Mouse (Mus musculus) heart, adult 2 months (tissue): ENCODE data around the gene Nat8f1. TPM values are rescaled to one million over a fixed set of nuclear protein-coding genes. Genes with fewer than 3 reads are reported as not detected.
"Not testable (repeated sequence)": the region's sequence is repeated elsewhere in the genome, so short reads cannot be mapped to it uniquely, and the experiment has no call there.

ENCODE experiments used
- DNase-seq, 2 experiments: peaks; one replicate each; pipeline ENCODE4 v3.0.0; 2021
- H3K27ac ChIP-seq: fragments of 200-600 bp; 2 replicates; pipeline ENCODE4 v1.8.1; 2022
- H3K27me3 ChIP-seq: fragments of 200-500 bp; 2 replicates; pipeline ENCODE4 v1.6.1; 2012; ENCODE audit warnings: mild to moderate bottlenecking, low read length, inconsistent platforms, mixed read lengths; ENCODE audit not compliant: control insufficient read depth, insufficient read depth
- H3K36me3 ChIP-seq: fragments of 200-500 bp; 2 replicates; pipeline ENCODE4 v1.6.1; 2012; ENCODE audit warnings: low read length, inconsistent platforms; ENCODE audit not compliant: control insufficient read depth, insufficient read depth
- H3K4me1 ChIP-seq: fragments of 200-500 bp; 2 replicates; pipeline ENCODE4 v1.6.1; 2011; ENCODE audit warnings: low read length; ENCODE audit not compliant: control insufficient read depth, insufficient read depth
- H3K4me3 ChIP-seq: fragments of 200-600 bp; 2 replicates; pipeline ENCODE4 v1.8.1; 2022
- H3K79me2 ChIP-seq: fragments of 200-500 bp; replicated peaks from 2 replicates; pipeline ENCODE4 v1.6.1; 2012; ENCODE audit warnings: mild to moderate bottlenecking, inconsistent platforms, low read length, moderate library complexity, mixed read lengths; ENCODE audit not compliant: control insufficient read depth, insufficient read depth
- H3K9ac ChIP-seq: fragments of 200-500 bp; 2 replicates; pipeline ENCODE4 v1.6.1; 2012; ENCODE audit warnings: low read depth, mild to moderate bottlenecking, control low read depth, inconsistent platforms, low read length, mixed read lengths
- CTCF ChIP-seq: fragments of 200-600 bp; IDR thresholded peaks from 2 replicates; pipeline ENCODE4 v1.8.1; 2022; ENCODE audit warnings: antibody characterized with exemption, mild to moderate bottlenecking, moderate library complexity
- EP300 ChIP-seq: fragments of 200-500 bp; IDR thresholded peaks from 2 replicates; pipeline ENCODE4 v1.6.1; 2011; ENCODE audit warnings: low read depth, low read length, control low read depth; ENCODE audit not compliant: insufficient read depth
- POLR2A ChIP-seq: fragments of 200-500 bp; IDR thresholded peaks from 2 replicates; pipeline ENCODE4 v1.6.1; 2011; ENCODE audit warnings: mild to moderate bottlenecking, low read depth, low read length, control low read depth; ENCODE audit not compliant: insufficient read depth
- WGBS: fragments of 180-500 bp; shearing (Covaris S2); methylation state at CpG from one replicate; pipeline ENCODE4 v1.1.7; 2018; 5-methylcytosine and 5-hydroxymethylcytosine counted together
- intact Hi-C: fragments of 180-260 bp; cut with DNase I; formaldehyde crosslinking; loops from one replicate; pipeline ENCODE4 v1.15.1; 2025
- long read RNA-seq: library from polyadenylated mRNA; stranded (forward); transcript quantifications from one replicate; pipeline ENCODE4 v2.0.0, GENCODE M21; 2021
- polyA plus RNA-seq: library from polyadenylated mRNA; depleted of rRNA; stranded (reverse); fragments of >200 nt; gene quantifications from 2 replicates; pipeline ENCODE4 v1.2.3, GENCODE M21; 2012; rRNA removed
- total RNA-seq, 2 experiments: library from RNA; stranded (reverse); gene quantifications; 2 replicates each; pipeline ENCODE4 v1.2.3; 2021

Nat8f1 gene
- total RNA-seq (1 to 10 TPM; 2.0 to 2.1 TPM), polyA plus RNA-seq (5.1 and 6.1 TPM in 2 replicates)
- long read RNA-seq, partial matches to known transcripts: 1 of 2 reads
- long read RNA-seq, other reads (novel, unspliced or antisense): 0 of 2 reads

DNA sequence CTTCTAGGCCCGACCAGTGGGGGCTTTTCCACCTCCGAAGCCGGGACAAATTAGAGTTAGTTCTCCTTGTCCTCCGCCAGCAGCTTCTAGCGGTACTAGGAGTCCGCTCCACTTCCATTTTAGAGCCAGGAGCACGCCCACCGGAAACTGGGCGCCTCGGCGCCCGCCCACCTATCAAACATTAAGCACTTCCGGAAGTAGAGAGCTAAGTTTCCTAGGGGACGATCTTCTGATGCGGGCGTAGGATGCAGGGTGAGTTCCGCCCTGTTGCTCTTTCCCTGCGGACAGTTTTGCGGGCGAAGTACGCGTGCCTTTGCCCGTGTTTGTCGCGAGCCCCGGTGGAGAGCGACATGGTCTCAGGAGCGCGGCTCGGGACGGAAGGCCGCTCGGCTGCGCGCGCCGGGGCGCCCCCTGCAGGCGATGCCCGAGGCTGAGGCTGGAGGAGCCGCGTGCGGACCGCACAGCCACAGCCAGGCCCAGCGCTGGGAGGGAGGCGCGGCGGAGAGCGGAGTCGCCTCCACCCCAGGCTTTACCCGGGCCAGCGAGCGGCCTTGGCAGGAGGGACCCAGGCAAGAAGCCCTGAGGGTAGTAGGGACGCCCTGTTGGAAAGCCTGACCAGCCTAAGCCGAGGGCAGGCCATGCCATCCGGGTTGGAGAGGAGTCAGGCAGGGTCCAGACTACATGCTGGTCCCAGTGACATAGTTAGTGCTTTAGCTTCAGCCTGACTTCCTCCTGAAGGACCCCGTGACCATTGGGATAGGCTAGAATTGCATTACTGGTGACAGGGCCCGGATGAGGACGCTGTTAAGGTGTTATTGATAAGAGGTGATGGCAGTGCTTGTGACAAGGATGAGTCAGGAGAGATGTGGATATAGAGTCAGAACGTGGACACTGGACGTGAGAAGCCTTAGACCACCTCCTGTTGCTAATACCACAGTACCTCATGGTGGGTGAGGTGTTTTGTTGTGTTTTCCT is at the start of gene Nat8f1:
Gene Nat8f1, minus strand, starts transcription at position 149 of the 975 bp plus-strand sequence.
- not testable (repeated sequence) for H3K79me2 ChIP-seq, H3K36me3 ChIP-seq, H3K4me1 ChIP-seq, H3K27me3 ChIP-seq
- Histone ChIP-seq H3K4me3 (peak within 1 kb of the TSS; percentile 82), H3K27ac (peak within 1 kb of the TSS; percentile 91), H3K9ac (peak within 1 kb of the TSS; percentile 85)
- TF ChIP-seq POLR2A (peak; percentile 61), CTCF (peak; percentile 77)
- intact Hi-C loops: loop anchor here (5.0 to 10.0 kb wide), 2 partner anchors 46 to 461 kb away; partner anchors contain the start of genes Cct7, Dusp11 and Pradc1
- under 1% methylated on average over 61 of the region's 61 CpGs for WGBS
- DNase-seq: peak; percentile 91 to 92

DNA sequence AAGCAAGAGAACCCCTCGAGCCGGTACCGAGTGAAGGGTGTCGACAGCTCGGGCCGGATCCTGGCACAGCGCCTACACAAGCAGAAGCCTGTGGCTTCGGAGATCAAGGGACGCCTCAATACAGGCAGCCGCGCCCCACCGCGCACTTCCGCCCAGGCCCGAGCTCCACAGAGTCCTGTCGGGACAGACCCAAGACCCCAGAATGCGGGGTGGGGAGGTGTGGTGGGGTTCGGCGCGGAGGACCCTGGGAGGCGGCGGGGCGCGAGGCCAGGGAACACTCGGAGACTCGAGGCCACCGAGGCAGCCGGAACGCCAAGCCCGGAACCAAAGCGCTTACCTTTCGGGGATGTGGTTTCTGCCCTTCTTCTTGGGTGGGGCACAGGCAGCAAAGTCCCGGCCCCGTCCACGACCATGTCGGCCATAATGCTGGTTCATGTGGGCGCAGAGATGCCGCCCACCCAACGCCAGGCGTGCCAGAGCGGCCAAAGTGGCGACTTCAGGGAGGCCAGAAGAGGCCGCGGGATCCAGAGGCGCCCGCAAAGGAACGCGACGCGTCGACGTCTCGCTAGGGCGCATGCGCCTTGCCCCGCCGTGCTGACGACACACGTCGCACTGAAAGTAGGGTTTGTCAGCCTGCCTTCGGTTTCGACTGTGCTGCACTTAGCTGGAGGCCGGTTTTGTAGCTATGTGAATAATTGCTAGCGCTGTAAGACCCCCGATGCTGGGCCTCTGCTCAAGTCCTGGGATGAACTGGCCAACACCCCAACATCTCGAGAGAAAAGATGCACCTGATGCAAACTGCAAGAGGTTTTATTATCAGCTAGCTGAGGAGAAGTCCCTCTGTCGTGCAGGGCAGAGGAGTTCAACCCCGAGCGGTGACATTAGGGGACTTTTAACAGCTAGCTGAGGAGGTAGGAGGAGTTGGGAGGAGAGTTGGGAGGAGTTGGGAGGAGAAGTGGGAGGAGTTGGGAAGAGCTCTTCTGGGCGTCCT is 45.9 kb upstream of the Nat8f1 start, which contains the start of gene Dusp11:
Gene Dusp11, minus strand, starts transcription at position 567 of the 991 bp plus-strand sequence.
- DNase-seq: peak; percentile 94 to 95
- Histone ChIP-seq H3K27me3 (no peaks in the 10 kb centered on the region), H3K9ac (peak within 1 kb of the TSS; percentile 88), H3K4me3 (peak within 1 kb of the TSS; percentile 86), H3K36me3 (peaks cover 23% of the 10 kb centered on the region), H3K79me2 (peaks cover 2% of the 10 kb centered on the region; the same call in 1 of the 2 replicates), H3K4me1 (peaks cover 7% of the 10 kb centered on the region), H3K27ac (peak within 1 kb of the TSS; percentile 96)
- WGBS: under 1% methylated on average over 70 of the region's 70 CpGs
- intact Hi-C loops: loop anchor here (1.0 to 10.0 kb wide), 4 partner anchors 24 to 723 kb away; partner anchors contain the start of genes Cct7, Nat8f1, Pradc1 and Snrnp27
- TF ChIP-seq EP300 (peak; percentile 28; the same call in 1 of the 2 replicates), CTCF (no peak; the same call in 1 of the 2 replicates), POLR2A (peak; percentile 92)

DNA sequence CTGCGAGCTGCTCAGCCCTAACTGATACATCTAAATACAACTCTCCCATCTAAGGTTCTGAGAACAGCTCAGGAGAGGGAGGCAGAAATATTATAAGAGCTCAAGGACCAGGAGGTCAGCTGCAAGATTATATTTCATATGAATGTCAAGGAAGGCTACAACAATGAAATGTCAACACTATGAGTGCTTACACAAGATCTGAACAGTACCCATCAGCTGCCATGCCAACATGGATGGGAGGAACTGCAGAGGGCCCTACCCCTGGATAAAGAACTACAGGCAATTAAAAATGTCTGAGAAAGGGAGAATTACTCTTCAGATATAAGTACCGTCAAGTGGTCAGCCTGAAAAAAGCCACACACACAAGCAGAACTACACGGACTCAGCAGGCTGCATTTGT is 42.1 kb upstream of the Nat8f1 start:
- H3K36me3 ChIP-seq: peaks cover 39% of the 10 kb centered on the region
- H3K9ac ChIP-seq: no peak overlapping the region
- intact Hi-C loops: no loop called here
- H3K4me1 ChIP-seq: peaks cover 6% of the 10 kb centered on the region
- no peak overlapping the region for H3K4me3 ChIP-seq
- peaks cover 2% of the 10 kb centered on the region; the same call in 1 of the 2 replicates for H3K79me2 ChIP-seq
- no peak overlapping the region for H3K27ac ChIP-seq
- no peak for TF ChIP-seq POLR2A
- TF ChIP-seq CTCF: no peak
- no peak for TF ChIP-seq EP300
- WGBS: 75% methylated on average over 3 of the region's 3 CpGs
- no peak for DNase-seq
- H3K27me3 ChIP-seq: no peaks in the 10 kb centered on the region

DNA sequence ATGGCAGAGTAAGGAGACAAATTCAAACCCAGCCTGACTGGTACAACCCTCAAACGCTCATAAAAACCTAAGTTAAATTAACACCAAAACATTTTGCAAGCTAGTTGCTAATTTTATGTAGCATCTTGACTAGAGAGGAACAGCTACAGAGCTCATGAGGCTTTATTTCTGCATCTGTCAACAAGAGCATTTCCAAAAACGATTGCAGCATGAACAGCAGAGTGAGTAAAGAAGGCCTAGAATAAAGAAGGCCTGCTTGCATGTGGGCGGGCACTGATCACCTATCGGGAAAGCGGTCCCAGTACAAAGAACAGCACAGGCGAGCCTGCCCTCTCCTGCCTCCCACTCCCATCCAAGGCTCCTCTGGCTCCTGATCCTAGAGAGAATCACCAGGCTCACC is 33.1 kb upstream of the Nat8f1 start:
- 0 out of 2 replicates have a peak, but pooled peaks cover 1% of the 10 kb centered on the region for H3K79me2 ChIP-seq
- no peak overlapping the region for H3K9ac ChIP-seq
- no peak overlapping the region for H3K27ac ChIP-seq
- no peaks in the 10 kb centered on the region for H3K27me3 ChIP-seq
- no peak for TF ChIP-seq EP300
- no peak for TF ChIP-seq CTCF
- no peak for TF ChIP-seq POLR2A
- H3K4me3 ChIP-seq: no peak overlapping the region
- H3K36me3 ChIP-seq: peaks cover 29% of the 10 kb centered on the region
- intact Hi-C loops: loop anchor here (10.0 kb wide), 1 partner anchor 426 kb away; the partner anchor contains the start of gene Snrpg
- WGBS: 89% methylated on average over 6 of the region's 6 CpGs
- H3K4me1 ChIP-seq: no peaks in the 10 kb centered on the region
- DNase-seq: no peak

DNA sequence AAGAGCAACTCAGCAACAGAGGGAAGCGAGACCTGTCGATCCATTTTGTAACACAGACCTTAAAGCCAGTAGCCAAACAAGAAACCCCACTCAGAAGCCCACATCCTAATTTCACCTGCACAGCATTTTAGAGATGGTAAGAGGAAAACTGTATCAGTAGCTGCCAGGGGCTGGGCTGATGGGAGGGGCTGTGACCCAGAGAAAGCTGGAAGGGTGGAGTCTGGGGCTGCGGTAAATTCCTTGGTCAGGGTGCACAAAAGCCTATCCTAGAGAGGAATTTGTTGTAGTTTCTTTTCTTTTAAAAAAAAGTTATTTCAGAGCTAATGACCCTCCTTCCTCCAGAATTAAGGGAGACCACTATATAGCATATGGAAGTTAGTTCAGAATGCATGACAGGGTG is 27.0 kb upstream of the Nat8f1 start:
- no peak for DNase-seq
- Histone ChIP-seq H3K27ac (no peak overlapping the region), H3K9ac (no peak overlapping the region), H3K27me3 (no peaks in the 10 kb centered on the region), H3K4me1 (peaks cover 2% of the 10 kb centered on the region; the same call in 1 of the 2 replicates), H3K4me3 (no peak overlapping the region), H3K36me3 (peaks cover 6% of the 10 kb centered on the region; the same call in 1 of the 2 replicates), H3K79me2 (no peaks in the 10 kb centered on the region)
- WGBS: 90% methylated on average over 3 of the region's 3 CpGs
- TF ChIP-seq POLR2A: no peak
- TF ChIP-seq EP300: no peak
- TF ChIP-seq CTCF: no peak
- intact Hi-C loops: loop anchor here (10.0 kb wide), 1 partner anchor 432 kb away; the partner anchor contains the start of gene Snrpg
